In the genomic region with DNA sequence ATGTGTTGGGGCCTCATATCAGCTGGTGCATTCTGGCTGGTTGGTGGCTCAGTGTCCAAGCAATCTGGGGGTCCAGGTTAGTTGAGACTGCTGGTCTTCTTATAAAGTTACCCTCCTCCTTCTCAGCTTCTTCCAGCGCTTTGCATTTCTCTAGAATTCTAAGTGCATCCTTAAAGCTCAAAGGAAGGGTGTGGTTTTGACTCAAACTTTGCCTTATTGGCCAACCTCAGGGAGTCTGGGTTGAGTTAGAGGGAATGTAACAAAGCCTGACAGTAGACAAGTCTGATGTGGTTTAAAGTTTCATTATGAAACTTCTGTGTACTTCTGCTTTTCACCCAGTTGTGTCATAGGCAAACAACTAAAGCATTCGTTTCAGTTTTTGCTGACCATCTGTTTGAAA, we compare ENCODE assay signal across 16 mouse cellular contexts. TPM values are rescaled to one million over a fixed set of nuclear protein-coding genes. Genes with fewer than 3 reads are reported as not detected.
DNase-seq lines count a peak whose midpoint lies in the region; ATAC-seq and TF ChIP-seq lines count a peak whose summit lies in the region.
"Had no signal": no experiment of that assay in that cellular context is flagged by ENCODE, and none has a peak within 500 bp of the region (broad histone marks: within the 10 kb centered on the region; RNA-seq: fewer than 3 reads in every experiment).

No protein-coding gene starts in this region.

- TF ChIP-seq EP300 in liver, embryonic 14.5 days (IDR thresholded peaks at IDR 0.05; ENCODE audit: low read depth), result no peak
- TF ChIP-seq EP300 in MEL (IDR thresholded peaks at IDR 0.05; ENCODE audit: low read depth in 1 of 2, low read length in 2 of 2), result no peak

- TF ChIP-seq RAD21 in MEL (IDR thresholded peaks at IDR 0.05; ENCODE audit: low read depth, low read length), result no peak

- H3K9ac ChIP-seq in liver, embryonic 14.5 days (replicated peaks), result no peak overlapping the region
- H3K9ac ChIP-seq in liver, embryonic 11.5 days (ENCODE audit: low read depth, low read length), result no peak overlapping the region
- no peak overlapping the region for H3K9ac ChIP-seq in MEL (ENCODE audit: control insufficient read depth, low read depth, low read length, poor library complexity, severe bottlenecking)
- H3K9ac ChIP-seq in embryonic facial prominence, embryonic 14.5 days (ENCODE audit: low read depth, low read length), result no peak overlapping the region
- H3K9ac ChIP-seq: embryonic facial prominence, embryonic 12.5 days; hindbrain, embryonic 14.5 days; stomach, embryonic 15.5 days had no signal

- H3K4me1 ChIP-seq in liver, embryonic 14.5 days (replicated peaks; ENCODE audit: control insufficient read depth in 2 of 2, insufficient read depth in 2 of 2, low read length in 1 of 2), result no peaks in the 10 kb centered on the region
- H3K4me1 ChIP-seq in liver, embryonic 11.5 days (replicated peaks; ENCODE audit: control insufficient read depth, insufficient read depth, low read length), result no peaks in the 10 kb centered on the region
- no peaks in the 10 kb centered on the region for H3K4me1 ChIP-seq in MEL (ENCODE audit: control insufficient read depth in 1 of 2, insufficient read depth in 2 of 2, low read length in 2 of 2)
- no peaks in the 10 kb centered on the region for H3K4me1 ChIP-seq in embryonic facial prominence, embryonic 14.5 days (ENCODE audit: control insufficient read depth, insufficient read depth, low read length)
- H3K4me1 ChIP-seq: embryonic facial prominence, embryonic 12.5 days; stomach, embryonic 15.5 days had no signal

- H3K9me3 ChIP-seq in liver, embryonic 14.5 days (ENCODE audit: control insufficient read depth, low read length), result no peaks in the 10 kb centered on the region
- no peaks in the 10 kb centered on the region for H3K9me3 ChIP-seq in liver, embryonic 11.5 days (ENCODE audit: control insufficient read depth, low read length)
- H3K9me3 ChIP-seq in MEL (replicated peaks; ENCODE audit: insufficient read depth, low read length), result no peaks in the 10 kb centered on the region
- no peaks in the 10 kb centered on the region for H3K9me3 ChIP-seq in embryonic facial prominence, embryonic 14.5 days (ENCODE audit: control insufficient read depth, low read length)
- H3K9me3 ChIP-seq: embryonic facial prominence, embryonic 12.5 days; stomach, embryonic 15.5 days had no signal

- no peak for TF ChIP-seq POLR2A in MEL (IDR thresholded peaks at IDR 0.05; ENCODE audit: control insufficient read depth in 1 of 2, insufficient read depth in 1 of 2, low read depth in 1 of 2, low read length in 2 of 2, poor library complexity in 1 of 2)

- WGBS in liver, embryonic 14.5 days (ENCODE audit: insufficient replicate concordance), result 25% methylated on average over 2 of the region's 2 CpGs
- 48% methylated on average over 2 of the region's 2 CpGs for WGBS in liver, embryonic 11.5 days
- WGBS in embryonic facial prominence, embryonic 14.5 days, result 50% methylated on average over 2 of the region's 2 CpGs

- H3K27ac ChIP-seq in liver, embryonic 14.5 days, result no peak overlapping the region
- no peak overlapping the region for H3K27ac ChIP-seq in liver, embryonic 11.5 days (ENCODE audit: low read depth, low read length)
- H3K27ac ChIP-seq in MEL (ENCODE audit: control insufficient read depth, low read depth, low read length), result no peak overlapping the region
- no peak overlapping the region for H3K27ac ChIP-seq in embryonic facial prominence, embryonic 14.5 days (replicated peaks; ENCODE audit: low read depth, low read length)
- H3K27ac ChIP-seq: embryonic facial prominence, embryonic 12.5 days; hindbrain, embryonic 14.5 days; stomach, embryonic 15.5 days had no signal

- no peak for ATAC-seq in liver, embryonic 14.5 days (ENCODE audit: insufficient read depth)
- ATAC-seq in liver, embryonic 11.5 days (replicated peaks; ENCODE audit: low FRiP score), result no peak
- no peak for ATAC-seq in embryonic facial prominence, embryonic 14.5 days (ENCODE audit: low read depth)
- ATAC-seq: forebrain, embryonic 16.5 days had no signal

- no peaks in the 10 kb centered on the region for H3K36me3 ChIP-seq in liver, embryonic 14.5 days (replicated peaks; ENCODE audit: control insufficient read depth, insufficient read depth, low read depth)
- H3K36me3 ChIP-seq in liver, embryonic 11.5 days (ENCODE audit: control insufficient read depth, insufficient read depth, low read length), result no peaks in the 10 kb centered on the region
- no peaks in the 10 kb centered on the region for H3K36me3 ChIP-seq in MEL (ENCODE audit: control insufficient read depth in 1 of 2, insufficient read depth in 2 of 2, low read length in 2 of 2)
- no peaks in the 10 kb centered on the region for H3K36me3 ChIP-seq in embryonic facial prominence, embryonic 14.5 days (ENCODE audit: control insufficient read depth, insufficient read depth, low read length)
- H3K36me3 ChIP-seq: embryonic facial prominence, embryonic 12.5 days; stomach, embryonic 15.5 days had no signal

- no peaks in the 10 kb centered on the region for H3K79me2 ChIP-seq in MEL (ENCODE audit: control insufficient read depth, insufficient read depth, low read length, poor library complexity)

- peak in 2 of 3 experiments; percentile 11 to 31 for DNase-seq in liver, embryonic 14.5 days (ENCODE audit: low read depth in 3 of 3, low spot score in 3 of 3)
- DNase-seq in liver, embryonic 11.5 days (ENCODE audit: low spot score), result no peak
- DNase-seq in MEL (ENCODE audit: low read depth, low spot score), result peak; percentile 28
- peak; percentile 14 for DNase-seq in embryonic facial prominence, embryonic 14.5 days (ENCODE audit: low spot score)
- peak; percentile 45 for DNase-seq in naive thymus-derived CD4-positive, alpha-beta T cell, adult 2 months (ENCODE audit: low read depth)
- DNase-seq in frontal cortex, adult 2 months (ENCODE audit: extremely low spot score in 1 of 2, low spot score in 1 of 2), result no peak
- no peak for DNase-seq in layer of hippocampus, postnatal 10 days (ENCODE audit: low spot score in 2 of 2)
- DNase-seq in urinary bladder, postnatal 36 days (ENCODE audit: low spot score in 2 of 2), result no peak
- DNase-seq: adrenal gland, postnatal 10 days; cerebellum, adult 18-20 months; kidney, postnatal 25 days had no signal

- H3K4me2 ChIP-seq in liver, embryonic 14.5 days (ENCODE audit: low read depth), result no peak overlapping the region
- no peak overlapping the region for H3K4me2 ChIP-seq in liver, embryonic 11.5 days
- no peak overlapping the region for H3K4me2 ChIP-seq in embryonic facial prominence, embryonic 14.5 days (ENCODE audit: low read depth, low read length)
- H3K4me2 ChIP-seq: embryonic facial prominence, embryonic 12.5 days; heart, embryonic 11.5 days; hindbrain, embryonic 14.5 days; stomach, embryonic 15.5 days had no signal

- no peaks in the 10 kb centered on the region for H3K27me3 ChIP-seq in liver, embryonic 14.5 days (ENCODE audit: control insufficient read depth, insufficient read depth, low read length)
- no peaks in the 10 kb centered on the region for H3K27me3 ChIP-seq in liver, embryonic 11.5 days (replicated peaks; ENCODE audit: control insufficient read depth, insufficient read depth, low read length)
- H3K27me3 ChIP-seq in MEL (ENCODE audit: control insufficient read depth in 1 of 2, insufficient read depth in 2 of 2, low read length in 2 of 2), result no peaks in the 10 kb centered on the region; a peak in 1 of 4 replicates
- no peaks in the 10 kb centered on the region for H3K27me3 ChIP-seq in embryonic facial prominence, embryonic 14.5 days (replicated peaks; ENCODE audit: control insufficient read depth, insufficient read depth, low read length)
- H3K27me3 ChIP-seq: embryonic facial prominence, embryonic 12.5 days; stomach, embryonic 15.5 days had no signal

- no peak for TF ChIP-seq CTCF in liver, embryonic 14.5 days (IDR thresholded peaks at IDR 0.05; ENCODE audit: low read depth)
- TF ChIP-seq CTCF in MEL (IDR thresholded peaks at IDR 0.05 in 2 of 3, conservative IDR thresholded peaks at IDR 0.05 in 1 of 3; ENCODE audit: control insufficient read depth in 1 of 3, insufficient read depth in 1 of 3, low read depth in 2 of 3, low read length in 3 of 3, poor library complexity in 1 of 3, severe bottlenecking in 1 of 3), result no peak

- no peak overlapping the region for H3K4me3 ChIP-seq in liver, embryonic 14.5 days (ENCODE audit: insufficient read depth in 1 of 2, low read depth in 2 of 2, low read length in 2 of 2)
- H3K4me3 ChIP-seq in liver, embryonic 11.5 days (ENCODE audit: low read depth, low read length), result no peak overlapping the region
- H3K4me3 ChIP-seq in MEL (ENCODE audit: control insufficient read depth in 1 of 2, insufficient read depth in 1 of 2, low read depth in 2 of 2, low read length in 2 of 2), result no peak overlapping the region
- H3K4me3 ChIP-seq in embryonic facial prominence, embryonic 14.5 days (ENCODE audit: low read depth, low read length), result no peak overlapping the region
- H3K4me3 ChIP-seq: embryonic facial prominence, embryonic 12.5 days; stomach, embryonic 15.5 days had no signal

TF ChIP-seq in MEL, 35 proteins besides CTCF, POLR2A, EP300 and RAD21 (continues in another document):
- TF ChIP-seq JUND (IDR thresholded peaks at IDR 0.05; ENCODE audit: low read depth, low read length) (no peak), MYB (IDR thresholded peaks at IDR 0.05; ENCODE audit: low read depth, low read length) (no peak), TBP (IDR thresholded peaks at IDR 0.05; ENCODE audit: low read depth, low read length) (no peak), CHD2 (IDR thresholded peaks at IDR 0.05; ENCODE audit: low read length) (no peak), ZKSCAN1 (IDR thresholded peaks at IDR 0.05; ENCODE audit: low read depth, low read length) (no peak), USF1 (IDR thresholded peaks at IDR 0.05; ENCODE audit: low read depth, low read length) (no peak), BHLHE40 (IDR thresholded peaks at IDR 0.05; ENCODE audit: borderline replicate concordance, low read depth, low read length) (no peak), GATA1 (IDR thresholded peaks at IDR 0.05; ENCODE audit: low read depth, low read length) (no peak), SIN3A (IDR thresholded peaks at IDR 0.05; ENCODE audit: low read length) (no peak), MAFK (IDR thresholded peaks at IDR 0.05; ENCODE audit: borderline replicate concordance, low read depth, low read length) (no peak), ZMIZ1 (IDR thresholded peaks at IDR 0.05; ENCODE audit: low read depth, low read length) (no peak)

RNA-seq across cellular contexts. Expression of gene Pde3b, which starts 58.7 kb away (rescaled TPM):
- polyA plus RNA-seq in liver, embryonic 14.5 days (2012; rRNA removed), result 1.9 and 2.4 TPM in 2 replicates
- 2.5 and 2.8 TPM in 2 replicates for polyA plus RNA-seq in liver, embryonic 14.5 days (2014; fragmentation: Nextera tagmentation; extraction: Ambion mirVana)
- 6.2 and 7.4 TPM in 2 replicates for polyA plus RNA-seq in liver, embryonic 11.5 days (2014; fragmentation: Nextera tagmentation; extraction: Ambion mirVana)
- 4.5 and 5.5 TPM in 2 replicates for total RNA-seq in MEL (2012; rRNA removed)
- 10 to 100 TPM in 1 of 2 experiments, 1 to 10 TPM in 1; 9.9 to 36.6 TPM for polyA plus RNA-seq in MEL (2012; ENCODE audit: insufficient read depth in 1 of 2, insufficient read length in 2 of 2, low read depth in 1 of 2, low replicate concordance in 2 of 2, missing spikeins in 1 of 2)
- 6.7 and 7.2 TPM in 2 replicates for polyA plus RNA-seq in embryonic facial prominence, embryonic 14.5 days (2014; fragmentation: Nextera tagmentation; extraction: Ambion mirVana)
- polyA plus RNA-seq in frontal cortex, adult 2 months (2012; rRNA removed), result 6.8 and 8.1 TPM in 2 replicates
- total RNA-seq in layer of hippocampus, postnatal 10 days (2021), result 10 to 100 TPM; 10.5 to 13.0 TPM

Comparison
In these comparisons a context has a peak if more than half of its experiments do, and no peak if none do; other contexts are left out.
1. DNase-seq: peak in liver, embryonic 14.5 days (2 of 3), MEL (single experiment), embryonic facial prominence, embryonic 14.5 days (single experiment) and naive thymus-derived CD4-positive, alpha-beta T cell, adult 2 months (single experiment); none in liver, embryonic 11.5 days (single experiment), frontal cortex, adult 2 months (0 of 2), layer of hippocampus, postnatal 10 days (0 of 2) and urinary bladder, postnatal 36 days (0 of 2).